Mouse (Mus musculus): ENCODE results near the gene Snd1. TPM values are rescaled to one million over a fixed set of nuclear protein-coding genes. Genes with fewer than 3 reads are reported as not detected.
"Not testable (repeated sequence)": the region's sequence is repeated elsewhere in the genome, so short reads cannot be mapped to it uniquely, and the experiment has no call there.

The Snd1 gene
- polyA plus RNA-seq, 1 experiment from 2014 or later = 143 TPM

DNA sequence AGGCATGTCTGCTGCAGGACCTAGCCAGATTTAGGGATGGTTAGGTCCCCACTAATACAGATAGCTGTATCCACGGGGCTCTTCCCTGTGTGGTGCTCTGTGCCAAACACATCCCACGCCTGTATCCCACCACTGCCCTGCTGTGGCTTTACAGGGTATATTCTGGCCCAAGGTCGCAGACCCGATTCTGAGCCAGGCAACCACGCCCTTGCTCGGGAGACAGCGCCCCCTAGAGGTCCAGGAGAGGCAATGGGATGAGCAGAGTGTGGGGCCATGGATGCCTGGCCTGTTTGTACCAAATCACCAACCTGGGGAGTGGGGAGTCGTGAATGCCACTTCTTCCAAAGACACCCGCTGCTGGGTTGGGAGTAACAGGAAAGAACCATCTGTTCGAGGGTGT, 423.9 kb downstream of the Snd1 start:
- Histone ChIP-seq H3K9me3 (no peaks in the 10 kb centered on the region), H3K9ac (no peak overlapping the region), H3K27ac (no peak overlapping the region), H3K4me2 (replicated peaks) (no peak overlapping the region), H3K4me1 (peaks cover 7% of the 10 kb centered on the region; the same call in 1 of the 2 replicates), H3K4me3 (no peak overlapping the region), H3K27me3 (no peaks in the 10 kb centered on the region), H3K36me3 (peaks cover 8% of the 10 kb centered on the region; the same call in 1 of the 2 replicates)
- WGBS = 18% methylated on average over 10 of the region's 10 CpGs
- ATAC-seq (ENCODE audit: low FRiP score, low read depth) = no peak

DNA sequence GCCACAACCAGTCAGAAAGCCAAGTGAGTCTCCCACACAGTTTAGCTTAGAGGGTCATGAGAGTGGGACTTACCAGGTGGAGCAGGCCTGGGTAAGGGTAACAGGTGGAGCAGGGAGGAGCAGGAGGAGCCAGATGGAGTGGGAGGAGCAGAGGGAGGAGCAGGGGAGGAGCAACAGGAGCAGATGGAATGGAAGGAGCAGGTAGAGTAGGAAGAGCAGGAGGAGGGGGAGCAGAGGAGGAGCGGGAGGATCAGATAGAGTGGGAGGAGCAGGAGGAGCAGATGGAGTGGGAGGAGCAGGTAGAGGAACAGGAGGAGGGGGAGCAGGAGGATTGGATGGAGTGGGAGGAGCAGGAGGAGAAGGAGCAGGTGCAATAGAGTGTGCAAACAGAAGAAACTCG, 427.6 kb downstream of the Snd1 start:
- no peaks in the 10 kb centered on the region for H3K9me3 ChIP-seq
- no peak for ATAC-seq (ENCODE audit: low FRiP score, low read depth)
- no peak overlapping the region for H3K27ac ChIP-seq
- H3K9ac ChIP-seq = no peak overlapping the region
- H3K4me3 ChIP-seq = no peak overlapping the region
- 53% methylated on average over 2 of the region's 2 CpGs for WGBS
- no peaks in the 10 kb centered on the region for H3K36me3 ChIP-seq
- H3K4me2 ChIP-seq (replicated peaks) = no peak overlapping the region
- H3K27me3 ChIP-seq = no peaks in the 10 kb centered on the region
- peaks cover 7% of the 10 kb centered on the region; the same call in 1 of the 2 replicates for H3K4me1 ChIP-seq

DNA sequence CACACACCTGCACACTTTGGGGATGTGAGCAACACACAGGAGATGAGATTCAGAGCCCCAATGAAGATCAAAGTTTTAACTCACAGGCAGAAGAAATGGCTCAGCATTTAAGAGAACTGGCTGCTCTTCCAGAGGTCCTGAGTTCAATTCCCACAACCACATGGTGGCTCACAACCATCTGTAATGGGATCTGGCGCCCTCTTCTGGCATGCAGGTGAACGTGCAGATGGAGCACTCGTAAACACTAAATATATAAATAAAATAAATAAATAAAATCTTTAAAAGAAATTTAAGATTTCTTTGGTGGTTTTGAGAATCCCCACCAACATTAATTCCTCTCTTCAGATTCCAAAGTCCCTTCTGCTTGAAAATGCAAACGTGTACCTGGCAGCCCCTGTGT, 429.5 kb downstream of the Snd1 start:
- ATAC-seq (ENCODE audit: low FRiP score, low read depth) = no peak
- no peaks in the 10 kb centered on the region for H3K36me3 ChIP-seq
- no peak overlapping the region for H3K4me3 ChIP-seq
- 71% methylated on average over 4 of the region's 4 CpGs for WGBS
- no peak overlapping the region for H3K27ac ChIP-seq
- no peak overlapping the region for H3K4me2 ChIP-seq (replicated peaks)
- no peaks in the 10 kb centered on the region for H3K4me1 ChIP-seq
- H3K9me3 ChIP-seq = no peaks in the 10 kb centered on the region
- no peaks in the 10 kb centered on the region for H3K27me3 ChIP-seq
- no peak overlapping the region for H3K9ac ChIP-seq

DNA sequence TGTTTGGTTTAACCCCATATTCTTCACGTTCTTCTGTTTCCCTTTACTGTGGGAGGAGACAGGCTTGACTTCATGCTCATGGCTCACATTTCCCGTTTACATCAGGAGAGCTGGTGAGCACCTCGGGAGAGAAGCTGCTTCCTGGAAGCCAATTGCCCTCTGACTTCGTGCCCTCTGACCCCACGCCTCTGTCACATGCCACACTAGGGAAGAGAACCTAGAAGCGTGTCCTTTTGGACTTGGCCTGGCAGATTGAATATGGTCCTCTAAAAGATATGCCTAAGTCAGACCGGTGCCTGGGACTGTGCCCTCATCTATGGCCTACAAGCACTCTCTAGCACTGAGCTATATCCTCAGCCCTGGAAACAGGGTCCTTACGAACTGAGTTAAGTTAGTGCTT, 430.4 kb downstream of the Snd1 start:
- Histone ChIP-seq H3K4me2 (replicated peaks) (no peak overlapping the region), H3K27me3 (no peaks in the 10 kb centered on the region), H3K9ac (no peak overlapping the region), H3K4me1 (no peaks in the 10 kb centered on the region), H3K27ac (no peak overlapping the region), H3K9me3 (no peaks in the 10 kb centered on the region), H3K4me3 (no peak overlapping the region), H3K36me3 (no peaks in the 10 kb centered on the region)
- ATAC-seq (ENCODE audit: low FRiP score, low read depth) = no peak
- WGBS = 60% methylated on average over 8 of the region's 8 CpGs

DNA sequence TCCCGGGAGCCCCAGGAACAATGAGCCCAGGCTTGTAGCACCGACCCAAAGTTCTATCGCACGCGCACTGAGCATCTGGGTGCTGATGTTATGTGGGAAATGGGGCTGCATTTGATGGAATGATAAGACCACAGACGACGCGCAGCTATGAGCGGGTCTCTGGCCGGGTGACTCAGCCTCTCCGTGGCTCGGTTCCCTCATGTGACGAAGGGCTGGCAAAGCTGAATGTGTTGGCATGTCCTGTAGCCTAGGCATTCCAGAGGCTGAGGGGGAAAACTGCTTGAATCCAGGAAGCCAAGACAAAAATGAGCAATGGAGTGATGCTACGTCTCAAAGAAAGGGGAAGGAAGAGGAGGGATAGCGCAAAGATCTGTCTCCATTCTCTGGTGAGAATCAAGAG, 434.9 kb downstream of the Snd1 start:
- Histone ChIP-seq H3K27ac (no peak overlapping the region), H3K9ac (no peak overlapping the region), H3K9me3 (no peaks in the 10 kb centered on the region), H3K36me3 (no peaks in the 10 kb centered on the region), H3K4me2 (replicated peaks) (no peak overlapping the region), H3K4me3 (no peak overlapping the region), H3K27me3 (no peaks in the 10 kb centered on the region), H3K4me1 (no peaks in the 10 kb centered on the region)
- 84% methylated on average over 15 of the region's 15 CpGs for WGBS
- ATAC-seq (ENCODE audit: low FRiP score, low read depth) = no peak

DNA sequence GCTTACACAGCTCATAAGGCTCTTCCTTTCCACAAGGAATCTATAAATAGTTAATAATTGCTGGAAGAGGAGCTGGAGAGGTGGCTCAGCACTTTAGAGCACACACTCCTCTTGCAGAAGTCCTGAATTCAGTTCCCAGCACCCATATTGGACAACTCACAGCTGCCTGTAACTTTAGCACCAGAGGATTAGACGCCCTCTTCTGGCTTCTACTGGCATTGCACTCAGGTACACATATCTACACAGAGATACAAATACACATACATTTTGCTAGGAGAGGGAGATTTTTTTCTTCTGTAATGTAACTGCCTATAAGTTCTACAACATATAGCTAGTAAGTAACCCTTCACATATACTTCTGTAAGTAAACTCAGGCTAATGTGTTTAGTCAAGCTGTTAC, 440.0 kb downstream of the Snd1 start:
- no peak overlapping the region for H3K27ac ChIP-seq
- no peaks in the 10 kb centered on the region for H3K36me3 ChIP-seq
- no peaks in the 10 kb centered on the region for H3K4me1 ChIP-seq
- no peak overlapping the region for H3K4me2 ChIP-seq (replicated peaks)
- no peak overlapping the region for H3K4me3 ChIP-seq
- peaks cover 5% of the 10 kb centered on the region; the same call in 1 of the 2 replicates for H3K9me3 ChIP-seq
- no peak for ATAC-seq (ENCODE audit: low FRiP score, low read depth)
- WGBS = 46% methylated on average over 1 of the region's 1 CpGs
- no peak overlapping the region for H3K9ac ChIP-seq
- H3K27me3 ChIP-seq = no peaks in the 10 kb centered on the region

DNA sequence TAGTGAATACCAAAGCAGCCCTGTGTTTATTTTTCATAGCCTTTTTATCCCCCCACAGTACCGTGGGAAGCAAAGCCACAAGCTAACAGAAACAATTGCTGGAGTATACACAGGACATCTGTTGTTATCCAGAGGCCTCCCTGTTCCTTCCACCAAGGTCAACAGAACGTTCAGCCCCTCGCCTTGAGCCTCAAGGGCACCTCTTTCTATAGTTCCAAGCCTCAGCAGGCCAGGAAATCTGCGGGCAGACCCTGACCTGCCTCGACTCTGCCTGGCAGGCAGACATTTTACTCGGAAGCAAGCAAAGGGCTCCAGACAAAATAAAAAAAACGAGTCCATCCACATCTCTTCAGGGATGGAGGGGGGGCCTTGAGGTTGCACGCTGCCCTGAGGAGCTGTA, 441.7 kb downstream of the Snd1 start:
- no peak; the same call in 1 of the 2 replicates for ATAC-seq (ENCODE audit: low FRiP score, low read depth)
- no peak overlapping the region for H3K27ac ChIP-seq
- H3K9ac ChIP-seq = no peak overlapping the region
- H3K4me3 ChIP-seq = no peak overlapping the region
- no peaks in the 10 kb centered on the region for H3K36me3 ChIP-seq
- H3K9me3 ChIP-seq = peaks cover 5% of the 10 kb centered on the region; the same call in 1 of the 2 replicates
- H3K4me2 ChIP-seq (replicated peaks) = no peak overlapping the region
- WGBS = 55% methylated on average over 8 of the region's 8 CpGs
- H3K27me3 ChIP-seq = no peaks in the 10 kb centered on the region
- no peaks in the 10 kb centered on the region for H3K4me1 ChIP-seq

DNA sequence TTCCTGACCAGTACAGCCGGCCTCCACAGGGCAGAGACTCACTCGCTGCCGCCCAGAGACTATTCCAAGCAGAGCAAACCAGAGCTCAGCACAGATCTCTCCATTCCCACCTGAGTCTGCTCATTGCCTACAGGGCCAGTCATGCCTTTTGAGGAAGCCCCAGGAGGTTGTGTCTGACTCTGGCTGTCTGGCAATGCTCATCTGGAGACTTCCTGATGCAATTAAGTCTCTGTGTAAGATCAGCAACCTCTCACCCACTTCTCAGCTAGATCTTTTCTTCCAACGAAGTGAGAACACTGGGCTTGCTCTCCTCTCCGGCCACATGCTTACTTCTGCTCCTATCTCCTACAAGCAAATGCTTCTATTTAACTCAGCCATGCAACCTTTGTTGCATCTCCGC, 444.4 kb downstream of the Snd1 start:
- Histone ChIP-seq H3K4me1 (no peaks in the 10 kb centered on the region), H3K27ac (no peak overlapping the region), H3K9ac (no peak overlapping the region), H3K4me2 (replicated peaks) (no peak overlapping the region), H3K27me3 (no peaks in the 10 kb centered on the region), H3K9me3 (peaks cover 5% of the 10 kb centered on the region; the same call in 1 of the 2 replicates), H3K4me3 (no peak overlapping the region), H3K36me3 (no peaks in the 10 kb centered on the region)
- ATAC-seq (ENCODE audit: low FRiP score, low read depth) = no peak
- 65% methylated on average over 6 of the region's 6 CpGs for WGBS

DNA sequence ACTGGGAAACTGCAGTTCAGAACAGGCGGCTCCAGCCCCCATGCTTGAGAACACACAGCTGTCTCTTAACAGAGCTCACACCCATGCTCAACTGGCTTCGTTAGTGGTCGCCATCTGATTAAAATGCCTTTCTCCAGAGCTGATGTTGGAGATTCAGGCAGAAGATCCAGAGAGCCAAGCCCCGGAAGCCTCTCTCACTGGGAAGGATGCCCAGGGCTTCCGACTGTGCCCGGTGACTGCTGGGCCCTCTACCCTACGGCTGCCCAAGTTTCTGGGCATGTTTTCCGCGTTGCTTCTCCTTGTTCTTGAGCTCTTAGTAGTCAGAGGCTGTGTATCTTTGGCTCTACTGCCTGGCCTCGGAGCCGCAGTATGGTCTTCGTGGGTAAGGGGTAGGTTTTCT, 447.4 kb downstream of the Snd1 start:
- H3K4me1 ChIP-seq = no peaks in the 10 kb centered on the region
- H3K36me3 ChIP-seq = no peaks in the 10 kb centered on the region
- no peak overlapping the region for H3K4me3 ChIP-seq
- no peaks in the 10 kb centered on the region for H3K9me3 ChIP-seq
- H3K4me2 ChIP-seq (replicated peaks) = no peak overlapping the region
- H3K27ac ChIP-seq = no peak overlapping the region
- no peaks in the 10 kb centered on the region for H3K27me3 ChIP-seq
- ATAC-seq (ENCODE audit: low FRiP score, low read depth) = no peak
- no peak overlapping the region for H3K9ac ChIP-seq
- WGBS = 88% methylated on average over 12 of the region's 12 CpGs

DNA sequence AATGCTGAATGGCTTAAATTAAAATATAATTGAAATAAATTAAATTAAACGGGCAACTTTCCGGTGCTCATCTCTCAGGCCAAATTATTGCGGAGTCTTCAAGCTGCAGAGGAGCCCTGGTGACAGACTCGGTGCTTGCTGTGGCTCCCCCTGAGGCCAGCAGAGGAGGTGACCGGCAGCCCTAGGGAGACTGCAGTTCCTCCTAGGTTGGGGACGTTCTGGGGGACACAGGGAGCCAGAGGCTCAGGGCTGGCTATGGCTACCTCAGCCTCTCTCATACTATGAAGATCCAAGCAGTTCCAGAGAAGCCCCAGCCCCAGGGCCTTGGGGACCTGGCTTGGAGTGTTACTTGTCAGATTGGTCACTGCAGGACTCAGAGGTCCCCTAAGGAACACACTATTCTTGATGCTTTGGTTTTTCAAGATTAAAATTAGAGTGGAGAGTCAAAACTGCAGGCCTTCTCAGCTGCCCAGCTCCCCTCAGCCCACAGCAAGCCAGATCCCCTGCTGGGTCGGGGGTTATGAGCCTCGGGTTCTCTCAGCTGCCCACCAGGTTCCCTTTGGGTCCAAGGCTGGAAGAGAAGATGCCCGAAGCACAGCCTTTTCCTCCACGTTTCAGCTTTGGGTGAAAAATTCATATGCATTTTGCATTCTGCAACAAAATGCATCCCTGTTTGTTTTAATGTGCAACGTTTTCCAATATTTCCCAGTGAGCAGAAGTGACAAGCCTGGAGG, 448.3 kb downstream of the Snd1 start:
- H3K27me3 ChIP-seq = no peaks in the 10 kb centered on the region
- ATAC-seq (ENCODE audit: low FRiP score, low read depth) = no peak
- no peak overlapping the region for H3K9ac ChIP-seq
- no peak overlapping the region for H3K27ac ChIP-seq
- no peaks in the 10 kb centered on the region for H3K36me3 ChIP-seq
- 73% methylated on average over 11 of the region's 11 CpGs for WGBS
- no peak overlapping the region for H3K4me2 ChIP-seq (replicated peaks)
- H3K9me3 ChIP-seq = no peaks in the 10 kb centered on the region
- H3K4me1 ChIP-seq = no peaks in the 10 kb centered on the region
- H3K4me3 ChIP-seq = no peak overlapping the region

DNA sequence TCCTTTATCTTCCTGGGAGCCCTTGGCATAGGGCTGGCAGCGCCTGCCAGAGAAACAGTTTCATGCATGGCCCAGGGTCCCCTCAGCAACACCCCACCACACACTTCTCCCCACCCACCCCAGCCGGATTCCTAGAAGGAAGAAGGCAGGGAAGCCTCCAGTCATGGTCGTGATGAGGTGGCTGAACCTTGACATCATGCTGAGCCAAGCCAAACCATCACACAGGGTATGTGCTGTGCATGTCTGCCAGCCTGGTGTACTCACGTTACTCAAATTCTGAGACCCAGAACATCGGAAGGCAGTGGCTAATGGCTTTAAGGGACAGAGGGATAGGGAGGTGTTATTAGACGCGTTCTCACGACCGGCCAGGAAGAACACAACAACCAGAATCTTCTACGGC, 448.9 kb downstream of the Snd1 start:
- no peak overlapping the region for H3K27ac ChIP-seq
- 70% methylated on average over 10 of the region's 10 CpGs for WGBS

DNA sequence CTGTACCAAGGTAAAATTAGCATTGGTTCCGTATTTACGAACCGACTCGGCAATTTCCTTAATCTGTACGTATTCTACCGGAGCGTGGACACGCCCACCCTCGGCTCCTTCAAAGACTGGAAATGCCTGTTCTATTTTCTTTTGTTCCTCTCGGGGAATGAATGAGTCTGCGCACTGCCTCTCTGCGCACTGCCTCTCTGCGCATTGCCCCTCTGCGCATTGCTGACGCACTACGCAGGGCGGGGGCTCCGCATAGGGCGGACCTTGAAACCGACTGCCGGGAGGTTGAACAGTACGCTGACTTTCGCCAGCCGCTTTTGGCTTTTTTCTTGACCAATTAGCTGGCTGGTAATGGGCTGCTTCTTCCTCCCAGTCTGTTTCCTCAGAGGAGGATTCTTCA, 453.0 kb downstream of the Snd1 start:
- not testable (repeated sequence) for H3K27me3 ChIP-seq; H3K4me3 ChIP-seq; H3K36me3 ChIP-seq; H3K4me2 ChIP-seq (replicated peaks); H3K9me3 ChIP-seq; H3K27ac ChIP-seq; ATAC-seq (ENCODE audit: low FRiP score, low read depth); H3K9ac ChIP-seq
- H3K4me1 ChIP-seq = peaks cover 19% of the 10 kb centered on the region
- 85% methylated on average over 10 of the region's 24 CpGs for WGBS

More for the DNA sequence above, 448.9 kb downstream of the Snd1 start:
- Histone ChIP-seq H3K9me3 (no peaks in the 10 kb centered on the region), H3K9ac (no peak overlapping the region), H3K4me2 (replicated peaks) (no peak overlapping the region), H3K4me3 (no peak overlapping the region), H3K4me1 (no peaks in the 10 kb centered on the region), H3K27me3 (no peaks in the 10 kb centered on the region), H3K36me3 (no peaks in the 10 kb centered on the region)
- no peak for ATAC-seq (ENCODE audit: low FRiP score, low read depth)

DNA sequence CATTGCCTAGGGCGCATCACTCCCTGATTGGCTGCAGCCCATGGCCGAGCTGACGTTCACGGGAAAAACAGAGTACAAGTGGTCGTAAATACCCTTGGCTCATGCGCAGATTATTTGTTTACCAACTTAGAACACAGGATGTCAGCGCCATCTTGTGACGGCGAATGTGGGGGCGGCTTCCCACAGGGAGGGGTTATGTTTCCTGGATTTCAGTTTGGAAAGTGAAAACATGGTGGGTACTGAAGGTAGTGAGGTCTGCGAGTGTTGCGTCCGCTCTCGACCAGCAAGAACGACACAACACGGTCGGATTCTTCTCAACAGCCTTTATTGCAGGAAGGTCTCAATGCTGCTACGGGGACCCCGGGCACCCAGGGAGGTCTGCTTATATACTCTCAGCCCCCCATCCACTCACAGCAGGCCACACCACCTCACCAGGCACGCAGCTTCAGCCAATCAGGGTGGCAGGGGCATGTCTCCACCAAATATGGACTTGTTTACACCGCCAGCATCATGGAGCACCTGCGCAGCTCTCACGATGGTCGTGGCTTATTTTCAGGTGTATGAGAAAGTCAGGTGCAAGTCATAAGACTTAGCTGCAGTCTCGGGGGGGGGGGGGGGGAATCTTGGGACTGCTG, 454.3 kb downstream of the Snd1 start:
- peaks cover 19% of the 10 kb centered on the region for H3K4me1 ChIP-seq
- ATAC-seq (ENCODE audit: low FRiP score, low read depth); H3K4me3 ChIP-seq; H3K36me3 ChIP-seq; H3K4me2 ChIP-seq (replicated peaks); H3K9ac ChIP-seq; H3K9me3 ChIP-seq; H3K27me3 ChIP-seq; H3K27ac ChIP-seq: not testable (repeated sequence)
- 86% methylated on average over 20 of the region's 25 CpGs for WGBS
